Mouse (Mus musculus): ENCODE data around the gene Lrp5.

GRCm38 (mm10) chr19:3656144-3656543, 30.2 kb downstream of the Lrp5 start:
- no peak for TF ChIP-seq POLR2A (IDR thresholded peaks at IDR 0.05; ENCODE audit: borderline replicate concordance, low read depth, low read length)
- TF ChIP-seq CTCF (IDR thresholded peaks at IDR 0.05; ENCODE audit: low read depth, low read length): no peak
